Mouse (Mus musculus): ENCODE measurements around the gene Samd7.

DNA sequence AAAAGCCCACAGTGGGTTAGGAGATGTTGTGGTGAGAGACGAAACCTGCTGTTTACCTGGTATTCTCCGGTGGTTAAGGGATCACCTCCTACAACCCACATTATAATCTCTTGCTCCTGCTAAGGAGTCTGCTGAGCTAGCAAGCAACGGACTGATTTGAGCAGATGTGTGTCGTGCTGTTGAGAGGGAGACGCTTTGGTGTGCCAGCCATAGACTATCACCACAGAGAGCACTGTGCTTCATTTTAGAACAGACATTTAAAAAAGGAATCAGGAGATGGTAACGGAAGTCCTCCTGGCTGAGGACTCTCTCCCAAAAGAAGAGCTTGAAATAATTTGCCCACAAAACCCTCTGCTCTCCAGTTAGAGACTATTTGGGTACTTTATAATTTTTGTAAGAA, 21.2 kb downstream of the Samd7 start:
- TF ChIP-seq MAX (IDR thresholded peaks at IDR 0.05) (no peak), CTCF (IDR thresholded peaks at IDR 0.05; ENCODE audit: control insufficient read depth, insufficient read depth, insufficient read length) (no peak), USF1 (IDR thresholded peaks at IDR 0.05; ENCODE audit: low read depth) (no peak), CEBPB (IDR thresholded peaks at IDR 0.05; ENCODE audit: low read depth) (no peak)
